Mouse (Mus musculus): ENCODE results near the gene Arl11.
"Not testable (repeated sequence)": the region's sequence is repeated elsewhere in the genome, so short reads cannot be mapped to it uniquely, and the experiment has no call there.

Arl11 gene

DNA sequence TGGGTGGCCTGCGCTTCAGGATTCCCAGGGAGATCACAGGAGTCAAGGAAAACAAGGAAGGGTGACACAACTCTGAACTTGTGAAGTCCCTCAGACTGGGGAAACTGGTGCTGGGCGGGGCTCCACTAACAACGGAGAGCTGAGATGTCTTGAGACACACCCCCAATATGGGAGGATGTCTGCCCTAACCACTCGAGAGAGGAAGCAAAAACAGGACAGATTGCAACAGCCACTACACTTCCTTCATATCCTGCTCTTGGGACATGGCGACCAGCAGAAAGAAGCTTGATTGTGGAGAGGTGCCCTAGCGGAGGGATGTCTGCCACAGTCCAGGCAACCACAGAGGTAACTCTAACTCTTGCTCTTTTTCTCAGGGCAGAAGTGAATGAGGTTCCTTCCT, at the start of gene Arl11:
Arl11 (plus strand) TSS at position 161 of the 400 bp plus-strand sequence.
- DNase-seq (ENCODE audit: low spot score): no peak

DNA sequence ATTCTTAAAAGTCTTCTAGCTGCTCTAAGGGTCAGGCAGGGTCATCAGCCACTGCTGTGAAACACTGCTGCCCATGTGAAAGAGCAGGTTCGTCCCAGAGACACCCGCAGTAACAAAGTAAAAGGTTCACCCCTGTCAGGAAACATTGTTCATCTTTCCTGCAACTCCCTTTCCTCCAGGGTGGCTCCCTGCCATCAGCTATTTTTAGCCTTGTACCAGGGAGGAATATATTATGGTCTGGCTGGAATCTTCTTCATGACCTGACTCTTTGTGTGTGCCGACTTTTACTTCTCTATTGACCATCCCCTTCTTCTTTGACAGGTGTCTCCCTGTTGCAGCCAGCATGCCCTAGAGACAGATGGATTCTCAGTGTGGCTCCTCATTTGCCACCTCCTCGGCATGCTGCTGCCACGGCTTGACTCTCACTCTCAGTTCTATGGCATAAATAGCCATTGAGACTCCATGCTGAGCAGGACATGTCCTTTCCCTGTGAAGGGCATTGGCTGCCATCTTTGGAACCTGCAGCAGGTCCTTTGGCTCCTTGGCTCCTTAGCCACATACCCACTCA, 41.6 kb upstream of the Arl11 start:
- no peak for DNase-seq (ENCODE audit: low spot score)

DNA sequence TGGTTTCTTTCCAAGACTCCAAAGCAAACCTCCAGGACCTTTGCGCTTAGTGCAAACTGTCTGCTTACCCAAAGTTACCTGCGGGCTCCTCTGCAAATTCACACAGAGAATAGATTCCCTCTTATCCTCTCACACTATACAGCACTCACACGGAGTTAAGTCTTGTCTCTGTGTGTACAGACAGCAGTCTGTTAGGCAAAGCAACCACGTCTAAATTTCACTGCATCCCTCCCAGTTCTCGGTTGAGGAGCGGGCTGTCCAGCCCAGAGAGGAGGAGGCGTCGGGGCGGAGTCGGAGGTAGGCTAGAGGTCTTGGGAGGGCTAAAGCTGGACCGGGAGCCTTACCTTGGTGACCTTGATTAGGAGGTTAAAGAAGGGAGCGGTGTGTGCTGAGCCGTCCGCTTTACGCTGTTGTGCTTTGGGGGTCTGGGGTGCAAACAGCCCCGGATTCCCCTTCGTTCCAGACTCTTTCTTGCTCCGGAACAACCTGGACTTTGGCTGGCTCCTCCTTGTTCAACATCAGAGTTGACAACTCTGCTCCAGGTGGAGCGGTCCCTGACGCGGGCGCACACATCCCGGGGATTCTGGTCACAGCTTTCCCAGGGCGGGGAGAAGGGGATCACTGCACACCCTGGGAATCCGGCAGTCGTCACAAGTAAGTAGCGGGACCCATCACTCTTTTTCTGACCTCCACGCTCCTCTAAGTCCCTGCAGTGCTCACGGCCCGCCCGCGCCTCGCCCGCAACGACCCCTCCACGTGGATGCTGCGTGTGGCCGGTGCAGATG, 34.9 kb upstream of the Arl11 start:
- DNase-seq (ENCODE audit: low spot score): no peak

DNA sequence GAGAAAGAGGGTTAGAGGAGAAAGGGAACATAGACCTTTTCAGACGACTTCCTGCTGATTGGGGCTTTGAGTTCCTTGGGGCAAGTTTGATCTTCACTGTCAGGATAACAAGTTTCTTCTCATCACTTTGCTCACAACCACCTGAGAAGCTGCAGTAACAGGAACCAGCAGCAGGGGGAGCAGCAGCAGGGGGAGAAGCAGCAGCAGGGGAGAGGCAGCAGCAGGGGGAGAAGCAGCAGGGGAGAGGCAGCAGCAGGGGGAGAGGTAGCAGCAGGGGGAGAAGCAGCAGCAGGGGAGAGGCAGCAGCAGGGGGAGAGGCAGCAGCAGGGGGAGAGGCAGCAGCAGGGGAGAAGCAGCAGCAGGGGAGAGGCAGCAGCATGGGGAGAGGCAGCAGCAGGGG, 32.3 kb upstream of the Arl11 start:
- DNase-seq (ENCODE audit: low spot score): no peak

DNA sequence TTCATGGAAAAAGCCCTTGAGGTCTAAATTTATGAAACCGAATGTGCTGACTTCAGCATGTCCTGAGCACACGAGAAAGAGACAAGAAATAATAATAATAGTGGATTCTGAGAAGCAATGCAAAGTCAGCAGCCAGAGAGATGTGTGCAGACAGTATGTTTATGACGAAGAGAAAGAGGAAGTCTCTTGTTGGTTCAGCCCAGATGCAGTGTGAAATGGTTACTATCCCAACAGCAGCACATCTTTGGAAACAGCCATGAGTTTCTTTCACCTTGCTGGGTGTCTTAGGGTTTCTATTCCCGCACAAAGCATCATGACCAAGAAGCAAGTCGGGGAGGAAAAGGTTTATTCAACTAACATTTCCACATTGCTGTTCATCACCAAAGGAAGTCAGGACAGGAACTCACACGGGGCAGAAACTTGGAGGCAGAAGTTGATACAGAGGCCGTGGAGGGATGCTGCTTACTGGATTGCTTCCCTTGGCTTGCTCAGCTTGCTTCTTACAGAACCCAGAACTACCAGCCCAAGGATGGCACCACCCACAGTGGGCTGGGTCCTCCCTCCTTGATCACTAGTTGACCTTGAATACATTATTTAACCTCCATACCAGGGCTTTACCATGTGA, 30.8 kb upstream of the Arl11 start:
- no peak for DNase-seq (ENCODE audit: low spot score)

DNA sequence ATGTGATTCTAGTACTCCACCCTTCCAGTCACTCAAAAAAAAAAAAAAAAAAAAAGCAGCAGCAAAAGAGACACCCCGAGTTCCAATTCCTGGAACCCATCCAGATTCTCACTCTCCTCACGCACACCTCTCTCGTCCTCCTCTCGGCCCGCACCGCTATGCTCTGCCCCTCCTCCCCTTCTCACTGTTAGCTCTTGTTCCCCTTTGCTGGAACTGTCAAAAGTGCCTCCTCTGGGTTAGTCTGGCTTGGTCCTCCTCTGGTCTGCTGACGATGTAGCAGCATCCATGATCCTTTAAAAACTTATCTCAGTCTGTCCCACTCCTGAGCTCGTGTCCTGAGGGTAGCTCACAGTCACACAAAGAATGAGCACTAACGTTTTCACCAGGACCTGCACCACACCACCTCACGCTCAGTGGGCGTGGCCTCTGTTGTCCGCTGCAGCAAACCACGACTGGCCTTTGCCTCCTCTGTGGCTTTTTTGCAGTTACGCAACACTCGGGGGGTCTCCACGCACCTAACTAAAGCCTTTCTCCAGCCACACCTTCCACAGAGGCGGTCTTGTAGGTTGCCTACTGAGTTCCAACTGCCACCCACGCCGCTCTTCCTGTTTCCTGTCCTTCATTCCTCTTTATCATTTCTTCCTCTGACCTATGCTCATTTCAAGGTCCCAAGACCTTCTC, 20.8 kb upstream of the Arl11 start:
- DNase-seq (ENCODE audit: low spot score): no peak

DNA sequence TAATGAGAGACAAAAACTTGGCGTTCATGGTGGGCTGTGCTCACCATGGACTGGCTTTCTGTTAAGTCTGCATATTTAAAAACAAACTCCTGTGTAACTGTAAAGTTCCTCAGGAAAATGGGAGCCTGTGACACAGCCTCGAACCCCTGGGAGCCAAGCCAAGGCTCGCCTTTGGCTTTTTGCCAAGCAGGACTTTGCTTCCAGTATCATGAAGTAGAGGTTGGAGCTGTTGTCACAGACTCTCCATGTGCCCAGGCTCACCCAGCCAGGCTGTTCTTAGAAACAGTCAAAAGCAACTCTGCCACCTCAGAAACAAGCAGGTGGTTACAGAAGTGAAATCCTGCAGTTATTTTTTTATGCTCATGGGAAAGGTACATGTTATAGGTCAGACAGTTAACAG, 18.9 kb upstream of the Arl11 start:
- no peak for DNase-seq (ENCODE audit: low spot score)

DNA sequence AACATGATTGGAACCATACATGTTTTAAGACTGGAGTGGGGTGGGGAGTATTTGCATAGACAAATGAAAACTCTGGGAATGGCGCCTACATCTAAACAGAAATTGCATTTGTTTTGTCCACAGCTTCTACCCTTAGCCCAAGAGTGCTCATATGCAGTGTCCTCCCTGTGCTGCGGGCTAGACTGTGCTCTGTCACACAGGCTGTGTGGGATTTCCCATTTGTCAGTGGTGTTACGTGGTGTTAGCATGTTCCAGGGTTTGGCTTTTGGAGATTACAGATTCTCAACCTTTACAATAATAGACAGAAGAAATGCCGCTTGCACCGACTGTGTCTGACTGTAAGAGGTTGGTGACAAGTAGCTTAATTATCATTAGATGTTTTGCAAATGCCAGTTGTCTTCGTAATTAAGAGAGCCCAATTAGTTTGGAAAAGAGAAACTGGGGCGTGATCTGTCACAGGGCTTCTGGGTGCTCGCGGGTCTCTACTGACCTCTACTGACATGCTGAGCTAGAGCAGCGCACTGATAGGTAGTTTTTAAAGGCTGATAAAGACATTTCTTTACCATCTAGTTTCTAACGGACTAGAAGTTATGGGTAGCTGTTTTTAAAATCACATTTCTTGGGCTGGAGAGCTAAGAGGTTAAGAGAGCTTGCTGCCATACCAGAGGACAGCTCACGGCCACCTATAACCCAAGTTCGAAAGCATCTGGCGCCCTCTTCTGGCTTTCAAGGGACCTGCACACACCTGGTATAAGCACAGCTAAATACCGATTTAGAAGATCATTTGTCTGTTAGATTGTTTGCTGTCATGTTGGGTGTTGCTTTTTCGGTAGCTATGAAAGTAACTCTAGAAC, 15.4 kb upstream of the Arl11 start:
- DNase-seq (ENCODE audit: low spot score): no peak

DNA sequence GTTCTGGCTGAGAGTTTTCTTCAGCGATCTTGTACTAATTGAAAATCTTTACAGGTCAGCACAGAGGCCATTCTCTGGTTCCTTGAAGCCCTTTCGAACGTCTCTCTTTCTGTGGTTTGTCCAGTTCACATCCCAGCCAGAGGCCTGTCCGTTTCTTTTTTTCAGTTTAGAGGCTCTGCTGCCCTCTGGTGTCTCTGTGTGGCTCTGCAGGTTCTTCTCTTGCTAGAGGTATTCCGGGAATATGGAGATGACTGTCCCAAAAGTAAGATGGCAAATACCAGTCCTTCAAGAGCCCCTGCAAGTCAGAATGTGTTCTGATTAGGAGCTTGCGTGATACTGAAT, 14.8 kb upstream of the Arl11 start:
- no peak for DNase-seq (ENCODE audit: low spot score)

DNA sequence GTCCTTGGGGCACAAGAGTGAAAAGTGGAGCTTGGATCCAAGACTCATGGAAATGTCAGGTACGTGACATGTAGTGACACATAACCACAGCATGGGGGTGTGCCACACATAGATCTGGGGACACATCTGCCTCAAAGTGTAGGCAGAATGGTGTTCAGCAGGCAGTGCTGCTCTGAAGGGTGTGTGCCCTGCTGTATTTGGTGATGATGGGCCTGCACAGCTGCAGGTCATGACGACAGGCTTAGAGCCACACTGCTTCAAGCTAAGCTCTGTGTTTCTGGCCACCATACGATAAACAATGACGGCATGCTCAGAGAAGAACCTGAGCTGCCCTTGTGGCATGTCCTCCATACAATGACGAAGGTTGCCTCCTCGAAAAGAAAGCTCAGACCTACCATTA, 9.7 kb upstream of the Arl11 start:
- no peak for DNase-seq (ENCODE audit: low spot score)

DNA sequence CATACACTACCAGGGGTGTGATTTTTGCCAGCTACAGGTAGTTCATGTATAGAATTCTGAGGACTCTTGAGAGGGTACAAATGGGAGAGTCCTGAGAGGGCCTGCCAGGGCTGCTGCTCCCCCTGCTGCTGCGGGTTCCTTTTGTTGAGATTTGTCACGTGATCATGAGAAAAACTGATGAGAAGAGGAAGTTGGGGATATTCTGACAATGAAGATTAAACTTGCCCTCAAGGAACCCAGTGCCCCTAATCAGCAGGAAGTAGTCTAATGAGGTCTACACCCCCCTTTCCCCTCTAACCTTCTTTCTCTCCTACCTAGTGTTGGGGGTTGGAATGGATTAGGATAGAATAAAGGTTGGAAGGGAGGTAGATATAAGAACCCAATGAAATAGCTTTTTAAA, 8.2 kb upstream of the Arl11 start:
- DNase-seq (ENCODE audit: low spot score): no peak

DNA sequence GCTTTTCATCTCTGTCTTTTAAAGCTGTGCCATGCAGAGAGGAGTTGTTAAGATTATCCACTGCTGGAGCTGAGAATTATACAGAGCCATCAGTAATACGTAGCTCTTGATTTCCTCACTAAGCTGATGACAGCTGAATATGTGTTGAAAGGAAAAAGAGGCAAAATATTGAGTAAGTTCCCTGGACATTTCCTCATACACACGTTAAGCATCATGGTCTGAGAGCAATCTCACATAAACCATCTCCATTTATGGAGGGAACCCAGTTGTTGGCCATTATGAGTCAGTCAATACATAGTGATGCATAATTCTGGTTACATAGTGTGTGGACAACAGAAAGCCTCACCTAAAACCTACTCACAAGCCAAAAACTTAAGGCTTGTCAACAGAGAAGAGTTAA, 7.1 kb upstream of the Arl11 start:
- DNase-seq (ENCODE audit: low spot score): no peak

DNA sequence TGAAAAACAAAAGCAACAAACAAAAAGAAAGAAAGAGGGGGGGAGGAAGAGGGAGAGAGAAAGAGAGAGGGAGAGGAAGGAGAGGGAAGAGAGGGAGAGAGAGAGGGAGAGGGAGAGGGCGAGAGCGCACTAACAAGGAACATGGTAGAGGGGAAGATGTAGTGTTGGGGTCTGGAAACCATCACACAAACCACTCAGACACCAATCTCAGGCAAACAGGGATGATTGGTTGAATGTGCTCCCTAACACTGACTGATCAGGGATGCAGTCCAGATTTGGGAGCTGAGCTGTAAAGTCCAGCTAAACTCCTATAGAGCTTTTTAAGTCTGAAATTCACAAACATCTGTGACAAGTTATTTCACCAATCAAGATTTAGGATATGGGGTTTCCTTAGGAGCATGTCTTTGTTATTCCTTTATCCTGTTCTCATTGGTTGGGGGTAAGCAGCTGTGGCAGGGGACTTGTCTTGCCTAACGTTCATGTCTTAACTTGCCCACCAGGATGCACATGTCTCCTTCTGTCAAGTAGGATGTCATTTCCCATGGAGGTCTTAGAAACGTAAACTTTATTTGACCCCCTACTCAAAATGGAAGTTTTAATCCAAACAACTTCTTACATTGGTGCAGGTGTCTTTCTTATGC, 5.5 kb upstream of the Arl11 start:
- no peak for DNase-seq (ENCODE audit: low spot score)

DNA sequence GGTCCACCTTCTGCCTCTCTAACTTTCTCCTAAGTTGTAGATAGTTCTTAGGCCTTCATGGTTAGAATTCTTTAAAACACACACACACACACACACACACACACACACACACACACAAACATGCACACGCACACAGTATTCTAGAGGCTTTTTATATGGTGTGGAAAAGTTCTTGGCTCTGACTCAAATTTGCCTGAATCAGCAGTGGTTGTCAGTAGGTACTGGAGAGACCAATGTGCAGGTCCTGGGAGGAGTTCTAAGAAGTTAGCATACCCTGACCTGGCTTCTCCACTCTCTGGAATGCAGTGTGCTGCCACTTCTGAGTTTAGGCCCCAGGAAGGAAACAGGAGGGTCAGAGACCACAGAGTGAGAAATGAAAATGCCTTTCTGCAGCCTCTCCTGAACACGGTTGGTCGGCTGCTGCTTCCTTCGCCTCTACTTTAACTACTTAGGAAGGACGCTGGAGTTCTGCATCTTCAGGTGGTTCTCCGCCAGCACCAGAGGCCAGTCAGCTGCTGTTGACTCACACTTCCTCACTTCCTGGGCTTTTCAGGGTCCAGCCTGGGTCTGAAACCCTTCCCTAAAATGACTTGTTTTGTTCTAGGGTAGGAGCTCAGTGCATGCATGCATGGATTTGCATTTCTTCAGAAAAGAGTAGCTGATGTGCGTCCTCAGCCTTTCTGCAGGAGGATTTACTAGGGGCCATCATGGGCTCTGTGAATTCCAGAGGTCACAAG, 651 bp downstream of the Arl11 start:
- DNase-seq (ENCODE audit: low spot score): no peak

DNA sequence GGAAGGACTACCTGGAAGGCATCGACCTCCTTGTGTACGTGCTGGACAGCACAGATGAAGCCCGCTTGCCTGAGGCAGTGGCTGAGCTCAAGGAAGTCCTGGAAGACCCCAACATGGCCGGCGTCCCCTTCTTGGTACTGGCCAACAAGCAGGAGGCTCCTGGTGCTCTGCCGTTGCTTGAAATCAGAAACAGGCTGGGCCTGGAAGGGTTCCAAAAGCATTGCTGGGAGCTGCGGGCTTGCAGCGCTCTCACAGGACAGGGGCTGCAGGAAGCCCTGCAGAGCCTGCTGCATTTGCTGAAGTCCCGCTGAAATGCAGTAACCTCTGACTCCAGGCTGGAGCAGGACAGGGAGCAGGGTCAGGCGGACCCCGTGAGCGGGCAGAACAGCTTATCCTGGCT, 1.4 kb downstream of the Arl11 start:
- no peak for DNase-seq (ENCODE audit: low spot score)

DNA sequence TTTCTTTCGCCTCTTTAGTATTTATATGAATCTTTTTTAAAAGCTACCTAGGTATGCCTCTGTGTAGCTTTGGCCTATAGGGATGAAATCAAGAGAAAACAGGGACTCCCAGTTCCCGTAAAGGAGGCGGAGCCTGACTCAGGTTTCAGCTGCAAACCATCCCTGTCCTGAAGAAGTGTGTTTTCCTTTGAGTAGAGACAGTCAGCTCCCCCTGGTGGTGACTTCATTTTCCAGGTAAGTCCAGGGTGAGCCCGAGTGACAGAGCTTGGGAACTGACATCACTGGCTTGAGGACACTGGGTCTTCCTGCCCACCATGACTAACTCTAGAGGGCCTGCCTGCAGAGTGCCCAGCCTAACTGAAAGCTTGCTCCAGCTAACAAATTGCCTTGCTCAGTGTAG, 7.3 kb downstream of the Arl11 start:
- no peak for DNase-seq (ENCODE audit: low spot score)

DNA sequence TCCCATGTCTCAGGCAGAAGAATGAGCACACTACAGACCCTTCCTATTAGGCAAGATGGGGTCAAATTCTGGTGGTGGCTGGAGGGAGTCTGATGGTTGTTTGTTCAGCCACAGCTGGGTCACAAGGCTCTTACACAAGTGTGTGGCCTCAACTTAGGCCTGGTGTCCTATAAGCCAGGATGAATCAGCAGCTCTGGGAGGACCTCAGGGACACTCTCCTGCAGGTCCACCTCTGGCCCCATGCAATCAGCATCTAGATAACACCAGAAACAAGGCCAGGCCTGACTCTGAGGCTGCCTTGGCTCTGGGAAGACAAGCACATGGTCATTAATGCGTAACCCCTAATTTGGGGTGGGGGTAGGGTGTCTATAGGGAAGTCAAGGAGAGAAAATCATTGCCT, 11.2 kb downstream of the Arl11 start:
- no peak for DNase-seq (ENCODE audit: low spot score)

DNA sequence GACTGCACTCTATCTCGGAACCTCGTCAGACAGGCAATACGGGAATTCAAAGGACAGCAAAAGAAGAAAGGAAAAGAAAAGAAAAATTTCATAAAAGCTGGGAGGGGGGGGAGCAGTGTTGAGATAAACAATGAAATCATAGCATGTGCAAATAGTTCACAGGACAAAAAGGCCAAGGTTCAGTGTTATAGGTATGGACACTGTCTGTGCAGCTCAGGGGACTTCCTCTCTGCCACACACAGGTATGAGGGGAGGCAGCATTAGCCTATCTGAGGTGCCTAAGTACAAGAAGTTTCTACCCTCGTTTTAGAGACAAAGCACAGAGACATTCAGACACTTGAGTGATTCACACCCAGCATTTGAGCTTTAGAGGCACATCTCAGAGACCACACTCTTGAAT, 11.6 kb downstream of the Arl11 start:
- no peak for DNase-seq (ENCODE audit: low spot score)

DNA sequence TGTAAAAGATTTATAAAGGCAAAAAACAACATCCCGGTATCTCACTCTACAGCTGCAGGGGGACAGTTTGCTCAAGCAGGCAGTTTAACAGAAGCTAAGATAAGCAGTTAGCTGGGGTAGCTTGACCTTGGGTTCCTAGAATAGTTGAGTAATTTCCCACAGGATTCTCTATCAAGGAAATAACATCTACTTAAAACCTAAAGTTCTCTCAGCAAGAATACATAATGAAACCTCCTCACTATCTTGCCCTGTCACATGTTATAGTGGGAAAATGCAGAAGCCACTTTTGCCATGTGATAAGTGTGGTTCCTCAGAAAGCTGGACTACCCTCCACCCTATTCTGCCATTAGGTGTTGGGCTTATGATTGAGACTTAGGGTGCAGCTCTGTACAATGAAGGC, 13.2 kb downstream of the Arl11 start:
- no peak for DNase-seq (ENCODE audit: low spot score)

DNA sequence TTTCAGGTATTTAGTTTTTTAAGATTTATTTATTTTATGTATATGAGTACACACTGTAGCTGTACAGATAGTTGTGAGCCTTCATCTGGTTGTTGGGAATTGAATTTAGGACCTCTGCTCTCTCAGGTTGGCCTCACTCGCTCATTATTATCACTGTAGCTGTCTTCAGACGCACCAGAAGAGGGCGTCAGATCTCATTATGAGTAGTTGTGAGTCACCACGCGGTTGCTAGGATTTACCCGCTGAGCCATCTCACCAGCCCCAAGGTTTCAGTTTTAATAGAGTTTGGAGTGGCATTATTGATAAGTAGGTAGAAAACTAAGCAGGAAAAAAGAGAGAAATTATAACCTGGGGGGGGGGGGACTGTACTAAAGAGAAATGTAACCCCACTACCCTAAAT, 17.5 kb downstream of the Arl11 start:
- DNase-seq (ENCODE audit: low spot score): not testable (repeated sequence)

Measured in urinary bladder, postnatal 10 days (tissue).